Mouse (Mus musculus) testis, postnatal 10 days (tissue): Measurements from ENCODE around the gene Tmem178.
A peak's percentile ranks its signal among the peaks of the same experiment; 100 is the strongest.

Experiments
- DNase-seq: peaks from one replicate; pipeline ENCODE4 v3.0.0; 2021; ENCODE audit warnings: low spot score

Tmem178 gene

DNA sequence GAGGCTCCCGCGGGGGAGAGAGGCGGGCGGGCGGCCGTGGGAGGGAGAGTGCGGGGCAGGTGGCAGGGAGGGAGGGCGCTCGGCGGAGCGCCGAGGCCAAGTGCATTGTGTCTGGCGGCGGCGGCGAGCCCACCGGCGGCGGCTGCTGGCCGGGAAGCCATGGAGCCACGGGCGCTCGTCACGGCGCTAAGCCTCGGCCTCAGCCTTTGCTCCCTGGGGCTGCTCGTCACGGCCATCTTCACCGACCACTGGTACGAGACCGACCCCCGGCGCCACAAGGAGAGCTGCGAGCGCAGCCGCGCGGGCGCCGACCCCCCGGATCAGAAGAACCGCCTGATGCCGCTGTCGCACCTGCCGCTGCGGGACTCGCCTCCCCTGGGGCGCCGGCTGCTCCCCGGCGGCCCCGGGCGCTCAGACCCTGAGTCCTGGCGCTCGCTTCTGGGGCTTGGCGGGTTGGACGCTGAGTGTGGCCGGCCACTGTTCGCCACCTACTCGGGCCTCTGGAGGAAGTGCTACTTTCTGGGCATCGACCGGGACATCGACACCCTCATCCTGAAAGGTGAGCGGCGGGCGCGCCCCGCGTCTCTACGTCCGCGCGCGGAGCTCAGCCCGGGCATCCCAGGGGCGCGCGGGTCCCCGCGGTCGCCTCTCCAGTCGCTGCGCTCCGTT is at the start of gene Tmem178:
TSS of gene Tmem178 (plus strand) at position 103 of the 669 bp plus-strand sequence.
- peak; percentile 53 for DNase-seq

DNA sequence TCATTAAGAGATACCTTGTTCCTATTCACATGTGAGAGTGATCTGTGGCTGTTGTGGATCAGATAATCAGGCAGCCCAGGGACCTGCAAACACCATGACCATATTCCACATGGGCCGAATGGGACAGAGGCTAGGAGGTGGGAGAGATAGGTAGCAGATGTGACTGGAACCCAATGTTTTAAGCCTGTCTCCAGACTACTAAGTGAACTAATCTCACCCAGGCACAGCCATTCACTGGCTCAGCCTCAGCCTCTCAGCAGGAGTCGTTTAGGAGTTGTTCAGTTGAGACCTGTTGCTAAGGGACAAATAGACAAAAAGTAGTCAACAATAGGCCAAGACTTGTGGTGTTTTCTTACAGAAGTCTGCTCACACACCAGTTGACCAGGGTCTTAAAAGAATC is 48.0 kb upstream of the Tmem178 start:
- no peak for DNase-seq

DNA sequence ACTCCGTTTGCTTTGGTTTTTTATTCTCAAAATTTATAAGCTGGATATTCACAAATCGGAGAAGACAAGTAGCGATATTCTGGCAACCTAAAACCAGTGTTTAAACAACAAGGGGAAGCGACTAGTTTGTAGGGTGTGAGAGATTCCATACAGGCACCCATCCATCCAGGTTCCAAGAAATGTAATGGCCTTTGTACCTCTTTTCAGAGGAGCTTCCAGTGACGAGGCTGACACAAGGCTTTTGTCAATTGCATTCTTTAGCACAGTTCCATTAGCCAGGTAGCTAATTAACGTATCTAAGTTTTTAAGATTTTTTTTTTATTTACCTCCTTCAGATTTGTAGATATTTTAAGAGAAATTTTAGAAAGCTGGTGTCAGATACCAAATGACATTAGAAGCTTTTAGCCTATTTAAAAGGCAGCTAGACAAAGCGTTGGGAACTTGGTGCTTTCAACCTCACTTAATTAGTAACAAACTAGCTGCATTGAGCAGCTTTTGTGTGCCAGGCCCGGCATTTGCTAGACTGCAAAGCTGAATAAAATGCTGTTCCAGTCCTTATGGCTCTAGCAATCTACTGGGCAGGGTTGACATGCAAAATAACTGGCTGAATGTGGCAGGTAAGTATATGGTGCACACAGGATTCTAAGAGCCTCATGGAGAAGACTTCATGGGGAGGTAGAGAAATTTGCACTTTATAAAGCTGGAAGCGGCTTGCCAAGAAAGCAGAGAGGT is 46.6 kb upstream of the Tmem178 start:
- DNase-seq, result no peak

DNA sequence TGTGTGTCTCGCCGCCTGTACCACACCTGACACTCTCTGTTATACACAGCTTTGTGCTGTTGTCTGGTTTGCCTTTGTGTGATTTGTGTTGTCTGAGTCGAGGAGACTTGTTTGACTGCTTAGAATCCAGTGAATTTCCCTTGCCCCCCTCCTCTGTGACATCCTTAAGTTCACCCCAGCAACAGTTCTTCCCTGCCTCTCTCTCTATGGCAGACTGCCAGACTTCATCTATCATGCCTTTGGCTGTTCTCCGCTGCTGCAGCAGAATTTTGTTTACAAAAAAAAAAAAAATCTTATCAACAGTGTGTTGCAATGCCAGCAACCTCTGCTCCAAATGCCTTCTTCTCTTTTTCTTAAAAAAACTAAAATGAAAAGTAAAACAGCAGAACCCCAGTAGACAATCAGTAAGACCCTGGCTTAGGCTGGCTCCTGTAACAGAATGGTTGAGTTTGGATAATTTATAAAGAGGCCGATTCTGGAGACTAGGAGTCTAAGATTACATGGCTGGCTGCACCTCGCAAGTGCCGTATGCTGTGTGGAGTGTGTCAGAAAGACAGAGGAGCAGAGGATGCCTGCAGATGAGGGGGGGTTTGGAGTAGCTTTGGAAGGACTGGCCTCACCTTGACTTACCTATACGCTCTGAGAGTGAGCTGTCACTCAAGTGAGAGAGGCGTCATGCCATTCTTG is 44.8 kb upstream of the Tmem178 start:
- no peak for DNase-seq

DNA sequence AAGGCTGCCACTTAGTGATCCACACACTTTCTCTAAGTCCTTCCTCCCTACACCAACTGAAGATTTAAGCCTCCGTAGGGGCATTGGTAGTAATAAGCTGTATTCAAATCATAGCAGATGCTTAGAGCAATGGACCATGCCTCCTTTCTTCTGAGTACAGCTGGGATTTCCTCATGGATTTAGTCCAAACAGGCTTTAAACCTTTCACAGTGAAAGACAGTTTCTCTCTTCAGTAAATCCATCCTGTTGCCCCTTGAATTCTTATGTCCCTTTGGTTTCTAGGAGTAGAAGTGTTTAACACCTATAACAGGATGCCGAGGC is 44.3 kb upstream of the Tmem178 start:
- DNase-seq, result no peak

DNA sequence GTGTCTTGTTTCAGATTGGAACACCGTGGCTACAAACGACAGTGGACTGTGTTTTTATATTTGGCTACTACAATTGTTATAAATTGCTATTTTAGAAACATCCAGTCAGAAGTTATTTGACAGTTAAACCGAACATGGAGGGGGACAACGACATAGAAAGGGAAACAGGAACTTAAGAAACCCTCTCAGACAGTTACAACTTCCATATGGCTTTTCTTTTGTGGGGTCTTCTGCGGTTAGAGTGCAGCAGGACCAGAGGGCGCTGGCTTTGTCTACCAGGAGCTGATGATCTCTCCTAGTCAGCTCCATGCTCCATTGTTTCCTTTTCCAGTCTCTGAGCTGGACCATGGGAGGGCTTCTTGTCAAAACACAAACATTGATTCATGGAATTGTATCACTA is 42.5 kb upstream of the Tmem178 start:
- no peak for DNase-seq

DNA sequence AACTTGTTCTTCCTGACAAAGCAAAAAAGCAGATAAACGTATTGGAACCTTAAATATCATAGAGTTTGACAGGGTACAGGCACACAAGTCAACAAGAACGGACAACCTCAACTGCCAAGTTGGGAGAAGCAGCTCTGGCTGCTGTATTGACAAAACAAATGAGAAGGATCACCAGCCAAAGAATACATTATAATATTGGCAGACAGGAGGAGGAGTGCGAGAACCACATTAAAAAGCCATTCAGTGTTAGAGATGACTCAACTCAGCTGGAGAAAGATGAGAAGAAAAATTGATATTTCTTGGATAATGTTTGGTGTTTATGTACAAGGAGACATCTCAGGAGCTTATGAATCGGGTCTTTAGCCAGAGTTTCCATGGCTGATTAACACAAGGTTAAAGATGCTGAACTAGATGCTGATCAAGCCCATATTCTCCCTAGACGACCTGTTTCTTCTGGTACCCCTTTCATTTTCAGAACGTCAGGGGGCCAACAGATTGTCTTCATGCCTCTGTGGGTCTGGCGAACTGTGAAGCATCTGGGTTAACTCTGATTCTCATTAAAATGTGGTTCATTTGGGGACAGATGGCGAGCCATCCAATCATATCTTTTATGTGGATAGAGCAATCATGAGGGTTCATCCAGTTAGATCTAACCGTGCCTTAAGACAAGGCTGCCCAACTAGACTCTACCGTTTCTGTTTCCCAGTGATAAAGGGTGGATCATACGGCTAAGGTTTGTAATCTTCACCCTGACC is 41.1 kb upstream of the Tmem178 start:
- no peak for DNase-seq

DNA sequence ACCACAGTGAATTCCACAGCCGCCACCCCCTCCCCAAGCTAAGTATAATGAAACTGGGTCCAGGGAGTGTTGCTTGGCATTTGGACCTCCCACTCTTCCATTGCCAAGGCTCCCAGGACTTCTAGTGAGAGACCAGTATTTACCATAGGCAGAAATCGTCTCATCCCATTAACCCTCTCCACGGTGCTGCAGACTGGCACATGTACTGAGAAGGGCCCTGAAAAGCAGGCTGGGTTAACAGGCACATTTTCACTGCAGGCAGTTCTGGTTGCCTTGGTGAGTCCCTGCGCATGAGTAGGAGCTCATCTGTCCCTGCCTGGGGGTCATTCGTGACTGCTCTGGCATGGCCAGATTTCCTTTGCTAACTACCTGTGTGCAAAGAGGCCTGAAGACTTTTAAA is 40.4 kb upstream of the Tmem178 start:
- DNase-seq, result no peak

DNA sequence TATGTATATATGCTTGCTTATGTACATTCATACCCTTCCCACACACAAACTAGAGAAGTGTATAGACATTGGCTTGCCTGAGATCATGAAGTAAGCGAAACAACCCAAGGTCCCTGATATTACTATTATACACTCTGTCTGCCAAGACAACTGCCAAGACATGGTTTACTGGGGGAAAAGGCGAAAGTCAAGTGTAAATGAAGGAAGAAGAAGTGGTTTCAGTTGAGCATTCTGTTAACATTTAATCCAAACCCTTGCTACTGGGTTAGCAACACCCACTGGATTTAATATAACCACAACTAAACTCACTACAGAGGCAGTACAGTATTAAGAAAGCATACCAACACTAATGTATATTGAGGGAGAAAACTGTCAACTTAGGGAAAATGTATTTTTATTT is 28.8 kb upstream of the Tmem178 start:
- no peak for DNase-seq

DNA sequence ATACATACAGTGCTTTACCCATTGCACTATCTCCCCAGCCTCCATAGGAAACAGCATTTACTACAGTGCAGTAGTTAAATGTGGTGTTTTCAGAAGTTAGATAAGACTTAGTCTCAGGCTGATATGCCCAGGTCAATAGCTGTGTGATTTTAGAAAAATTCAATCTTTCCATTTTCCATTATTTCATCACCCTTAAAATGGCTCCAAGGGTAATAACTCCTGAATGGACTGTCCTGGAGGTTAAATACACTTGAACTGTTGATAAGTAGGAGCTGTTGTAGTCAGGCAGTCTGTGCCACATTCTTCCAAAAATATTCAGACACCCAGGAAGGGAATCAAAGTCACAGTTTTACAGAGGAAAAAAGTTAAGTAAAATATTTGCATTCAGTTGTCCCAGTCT is 25.2 kb upstream of the Tmem178 start:
- DNase-seq, result no peak

DNA sequence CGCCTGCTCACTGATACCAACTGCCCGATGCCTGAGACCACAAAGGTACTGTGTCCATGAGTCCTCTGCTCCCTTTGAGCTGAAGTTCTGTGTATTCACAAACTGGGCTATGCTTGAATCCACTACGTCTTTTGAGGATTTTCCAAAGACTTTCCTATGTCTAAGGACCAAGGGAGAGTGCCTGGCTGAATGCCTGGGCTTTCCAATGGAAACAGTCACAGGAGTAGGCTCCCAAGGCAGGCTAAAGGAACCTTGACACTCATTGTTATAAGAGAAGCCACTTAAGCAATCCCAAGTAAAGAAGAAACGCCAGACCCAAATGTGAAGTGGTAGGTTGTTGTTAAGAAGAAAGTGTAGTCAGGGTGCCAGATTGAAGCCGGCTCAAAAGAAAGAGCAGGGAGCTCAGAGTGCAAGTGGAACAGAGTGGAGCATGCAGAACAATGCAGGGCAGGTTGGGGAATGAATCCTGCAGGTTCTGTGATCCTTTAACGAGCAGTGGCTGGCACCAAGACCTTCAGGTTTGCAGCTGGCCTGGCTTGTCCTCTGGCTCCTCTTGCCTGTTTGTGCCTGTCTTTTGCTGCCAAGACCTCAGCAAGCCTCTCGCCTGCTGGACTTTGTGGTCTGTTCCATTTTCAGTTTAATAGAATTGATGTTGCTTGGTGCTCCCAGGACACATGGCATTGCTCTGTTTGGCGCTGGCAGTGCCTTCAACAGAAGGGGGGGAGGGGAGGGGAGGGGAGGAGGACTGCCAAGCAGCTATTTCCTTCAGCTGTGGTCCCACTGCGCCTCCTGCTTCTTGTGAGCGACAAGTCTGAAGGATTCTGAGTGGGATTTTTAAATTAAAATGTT is 22.9 kb upstream of the Tmem178 start:
- DNase-seq, result no peak

DNA sequence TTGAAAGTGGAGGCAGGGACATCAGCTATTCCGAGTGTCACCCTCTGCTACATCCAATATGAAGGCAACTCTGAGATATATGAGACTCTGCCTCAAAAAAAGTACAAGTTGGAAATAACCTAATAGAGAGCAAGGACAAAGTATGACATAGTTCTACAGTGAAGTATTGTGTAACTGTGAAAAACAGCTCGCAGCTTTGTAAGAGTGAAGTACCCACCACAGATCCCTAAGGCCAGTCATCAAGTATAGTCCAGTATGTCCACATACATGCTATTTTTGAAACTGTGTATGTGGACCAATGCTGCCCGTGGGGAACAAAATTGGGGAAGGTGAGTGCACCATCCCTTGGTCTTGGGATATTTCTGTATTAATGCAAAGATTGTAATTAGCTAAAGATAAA is 18.9 kb upstream of the Tmem178 start:
- DNase-seq, result no peak

DNA sequence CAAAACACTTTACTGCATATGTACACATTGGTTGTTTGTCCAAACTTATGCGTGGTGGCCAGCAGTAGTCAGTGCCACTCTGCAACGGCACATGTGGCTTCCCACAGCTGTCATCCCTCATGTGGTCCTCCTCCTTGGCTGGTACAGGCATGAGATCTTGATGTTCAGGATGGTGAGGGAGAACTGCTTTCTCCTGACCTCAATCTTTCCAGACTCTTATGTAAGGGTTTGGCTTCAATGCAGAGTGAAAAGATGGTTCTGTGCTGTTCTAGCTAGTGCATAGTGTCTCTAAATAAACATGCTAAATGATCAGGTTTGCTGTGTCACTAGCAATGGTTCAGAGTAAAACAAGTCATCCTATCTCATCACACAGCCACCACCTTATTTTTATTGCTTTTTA is 17.3 kb upstream of the Tmem178 start:
- DNase-seq, result no peak

DNA sequence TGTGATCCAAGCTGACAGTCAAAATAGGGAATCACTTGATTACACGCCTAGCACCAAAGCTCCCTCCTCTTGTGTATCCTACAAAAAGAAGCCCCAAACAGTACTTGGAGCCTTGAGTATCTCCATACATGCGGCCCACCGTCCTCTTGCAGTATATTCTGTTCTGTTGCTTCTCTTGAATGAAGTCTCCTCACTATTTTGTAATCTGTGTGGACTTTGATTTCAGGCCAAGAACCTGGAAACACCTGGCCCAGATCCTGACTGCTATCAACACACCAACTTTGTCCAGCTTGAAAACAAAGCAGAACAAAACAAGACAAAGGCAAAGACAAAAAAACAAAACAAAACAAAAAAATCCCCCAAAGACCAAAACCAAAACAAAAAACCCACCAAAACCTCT is 11.7 kb upstream of the Tmem178 start:
- DNase-seq, result no peak

DNA sequence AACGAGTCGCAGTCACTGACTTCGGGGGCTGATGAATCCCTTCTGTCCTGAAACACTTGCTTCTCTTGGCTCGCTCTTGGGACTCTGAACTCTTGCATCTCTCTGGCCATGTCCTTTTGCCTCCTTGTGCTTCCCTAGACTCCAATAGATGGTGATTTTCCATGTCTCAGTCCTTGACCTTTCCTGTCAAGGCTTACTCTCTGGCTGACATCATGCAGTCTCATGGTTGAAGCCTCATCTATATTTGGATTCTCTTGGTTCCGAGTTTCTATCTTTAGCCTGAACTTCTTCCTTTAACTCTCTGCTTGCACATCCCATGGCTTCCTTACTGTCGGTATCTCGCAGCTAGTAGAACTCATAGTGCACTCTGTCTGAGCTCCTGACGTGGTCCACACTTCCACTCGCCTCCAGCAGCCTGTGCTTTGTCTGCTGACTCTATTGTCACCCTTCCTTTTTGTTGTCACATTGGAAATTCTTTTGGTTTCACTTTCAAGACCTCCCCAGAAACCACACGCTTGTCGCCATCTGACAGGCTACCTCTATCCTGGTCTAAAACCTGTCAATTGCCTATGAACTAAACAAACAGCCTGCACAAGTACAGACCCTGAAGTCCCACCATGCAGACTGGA is 10.9 kb upstream of the Tmem178 start:
- no peak for DNase-seq

DNA sequence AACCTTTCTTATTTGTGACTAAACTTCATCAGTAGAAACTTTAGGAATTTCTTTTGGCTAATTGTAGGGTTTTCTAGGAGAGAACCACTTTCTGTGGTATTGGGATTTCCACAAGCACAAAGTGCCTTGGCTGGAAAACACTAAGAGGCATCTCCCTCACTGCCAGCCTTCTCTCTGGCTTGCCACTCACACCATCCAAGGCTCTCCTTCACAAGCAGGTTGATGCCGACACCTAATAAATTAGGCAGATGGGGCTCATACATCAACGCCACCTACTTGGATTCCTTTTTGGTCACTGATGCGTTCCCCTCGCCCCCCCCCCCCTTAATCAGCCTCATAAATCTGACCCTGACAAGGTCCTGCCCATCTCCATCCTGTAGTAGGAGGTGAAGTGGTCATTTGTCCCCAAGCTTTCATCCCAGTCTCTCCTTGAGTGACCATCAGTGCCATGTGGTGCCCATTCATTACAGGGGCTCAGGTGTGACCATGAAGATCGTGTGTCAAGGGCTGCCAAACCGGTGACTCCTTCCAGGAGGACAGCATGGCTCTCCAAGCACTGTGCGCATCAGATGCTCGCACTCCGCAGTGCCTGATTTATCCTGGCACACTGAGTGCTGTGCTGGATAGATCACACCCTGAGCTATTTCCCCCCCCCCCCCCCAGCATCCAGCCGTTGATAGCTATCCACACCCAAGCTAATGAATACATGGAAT is 8.5 kb upstream of the Tmem178 start:
- no peak for DNase-seq

DNA sequence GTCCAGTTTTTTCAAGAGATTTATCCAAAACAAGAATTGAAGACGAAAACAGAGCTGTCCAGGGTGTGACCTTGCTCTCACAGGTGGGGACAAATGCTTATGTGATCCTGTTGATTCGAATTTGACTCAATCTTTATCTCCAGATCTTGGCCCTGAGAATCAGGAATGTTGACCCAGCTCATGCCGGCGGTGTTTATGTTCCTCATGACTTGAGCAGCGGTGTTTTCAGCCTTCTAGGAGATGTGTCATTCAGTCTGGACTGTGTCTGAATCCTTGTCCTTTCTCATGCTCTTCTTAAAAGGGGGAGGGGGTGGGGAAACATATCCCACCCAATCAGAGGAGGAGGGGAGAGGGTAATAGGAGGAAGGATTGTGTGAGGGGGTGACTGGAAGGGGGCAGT is 7.9 kb upstream of the Tmem178 start:
- DNase-seq, result no peak

DNA sequence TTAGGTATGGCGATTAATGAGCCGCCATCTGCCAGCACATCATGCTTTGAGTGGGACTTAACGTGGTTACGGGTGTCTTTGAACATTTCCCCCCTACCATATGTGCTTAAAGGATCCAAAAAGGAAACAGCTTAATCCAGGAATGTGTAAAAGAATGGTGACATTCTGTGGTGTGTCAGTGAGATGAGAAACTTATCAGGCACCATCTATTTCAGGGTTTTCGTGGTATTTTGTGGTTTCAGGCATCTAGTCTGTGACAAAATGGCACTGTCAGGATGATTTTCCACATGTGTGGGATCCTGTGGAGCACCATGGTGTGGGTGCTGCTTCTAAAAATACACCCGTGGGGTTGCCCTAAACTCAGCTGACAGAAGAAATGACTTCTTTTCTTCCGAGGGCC is 4.6 kb upstream of the Tmem178 start:
- DNase-seq, result no peak

DNA sequence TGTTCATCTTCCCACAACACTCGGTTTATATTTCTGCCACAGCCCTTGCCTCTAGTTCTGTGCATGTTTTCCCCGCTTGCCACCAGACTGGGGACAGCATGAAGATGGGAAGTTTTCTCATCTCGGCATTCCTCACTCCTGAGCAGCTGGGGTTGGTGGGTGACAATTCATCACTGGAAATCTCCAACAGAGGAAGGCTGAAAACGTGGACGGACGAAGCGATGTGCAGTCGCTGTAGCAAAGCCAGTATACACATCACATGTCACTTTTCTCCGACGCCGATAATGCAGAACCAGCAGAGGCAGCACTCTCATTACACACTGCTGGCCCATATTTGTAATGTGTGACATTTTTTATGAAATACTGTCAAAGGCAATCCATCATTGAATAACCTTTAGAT is 2.6 kb upstream of the Tmem178 start:
- DNase-seq, result no peak

DNA sequence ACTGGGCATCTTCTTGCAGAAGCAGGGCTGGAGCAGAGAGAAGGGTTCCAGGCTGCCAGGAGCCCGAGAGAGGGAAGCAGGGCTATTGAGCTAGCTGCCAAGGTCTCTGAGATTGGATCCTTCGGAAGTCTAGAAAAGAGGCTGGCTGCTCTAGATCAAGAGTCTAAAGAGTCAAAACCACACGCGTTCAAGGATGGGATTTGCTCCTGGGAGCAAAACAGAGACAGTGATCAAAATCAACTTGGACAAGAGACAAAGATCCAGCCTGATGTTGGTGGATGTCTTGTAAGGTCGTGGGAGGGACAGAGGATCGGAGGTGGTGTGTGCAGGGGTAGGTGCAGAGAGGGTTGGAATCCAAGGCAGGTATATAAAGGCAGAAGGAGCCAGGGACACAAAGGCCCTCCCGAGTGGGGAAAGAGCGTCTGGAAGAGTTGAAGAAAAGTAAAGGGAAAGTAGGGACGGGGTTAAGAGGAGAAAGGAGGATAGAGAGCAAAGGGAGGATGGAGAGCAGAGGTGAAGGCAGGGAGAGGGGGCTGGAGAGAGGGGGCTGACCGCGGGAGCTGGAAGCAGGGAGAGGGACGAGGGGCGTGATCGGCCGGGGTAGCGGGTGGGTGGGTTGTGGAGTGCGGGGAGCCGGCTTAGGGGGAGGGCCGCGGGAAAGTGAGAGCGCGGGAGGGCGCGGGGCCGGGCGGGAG is 450 bp upstream of the Tmem178 start:
- no peak for DNase-seq
